Mouse (Mus musculus) ovary, postnatal 36 days (tissue): Measurements from ENCODE around the gene Xndc1.

Experiments
- DNase-seq: peaks from one replicate; pipeline ENCODE4 v3.0.0; 2022; ENCODE audit warnings: low spot score, mixed read lengths

The Xndc1 gene

DNA sequence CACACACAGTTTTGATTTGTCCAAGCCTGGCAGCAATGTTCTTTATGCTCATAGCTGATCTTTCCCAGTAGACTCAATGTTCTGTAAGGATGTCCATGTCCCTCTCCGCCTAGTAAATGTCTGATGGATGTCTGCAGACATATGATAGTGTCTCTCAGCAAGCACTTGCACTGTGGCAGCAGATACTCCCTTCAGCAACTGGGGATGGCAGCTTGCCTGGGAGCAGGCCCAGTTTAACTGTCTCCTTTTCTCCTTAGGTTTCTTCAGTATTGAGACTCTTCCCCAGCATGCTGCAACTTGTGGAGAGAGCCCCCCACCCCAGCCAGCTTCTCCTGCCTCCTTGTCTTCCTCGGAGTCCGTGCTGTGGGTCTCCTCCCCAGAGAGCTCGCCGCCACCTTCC lies 16.5 kb downstream of the Xndc1 start:
- no peak for DNase-seq

DNA sequence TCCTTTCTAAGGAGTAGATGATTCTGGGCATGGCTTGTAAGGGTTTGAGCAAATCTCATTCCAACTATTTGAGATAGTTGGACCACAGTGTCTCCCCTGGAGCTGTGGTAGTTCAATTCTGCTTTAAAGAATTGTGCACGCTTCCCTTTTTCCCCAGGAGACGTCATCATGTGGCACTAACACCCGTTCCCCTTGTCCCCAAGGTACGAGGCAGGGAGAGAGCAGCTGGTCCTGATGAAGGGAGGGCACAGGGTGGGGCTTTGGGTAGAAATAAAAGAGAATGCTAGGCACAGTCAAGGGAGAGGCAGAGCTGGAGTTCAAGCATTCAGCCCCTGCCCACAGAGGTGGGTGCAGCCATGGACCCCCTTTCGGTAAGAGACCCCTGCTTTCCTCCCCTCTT lies 17.5 kb downstream of the Xndc1 start, which contains the start of gene Trpc2:
Gene Trpc2, plus strand, starts transcription at position 301 of the 400 bp plus-strand sequence.
- no peak for DNase-seq

GRCm38 (mm10) chr7:102084041-102084696 lies 18.9 kb downstream of the Xndc1 start:
- DNase-seq: no peak

GRCm38 (mm10) chr7:102087336-102087735 lies 22.0 kb downstream of the Xndc1 start:
- DNase-seq: no peak

GRCm38 (mm10) chr7:102099760-102100661 lies 34.7 kb downstream of the Xndc1 start:
- DNase-seq: no peak

DNA sequence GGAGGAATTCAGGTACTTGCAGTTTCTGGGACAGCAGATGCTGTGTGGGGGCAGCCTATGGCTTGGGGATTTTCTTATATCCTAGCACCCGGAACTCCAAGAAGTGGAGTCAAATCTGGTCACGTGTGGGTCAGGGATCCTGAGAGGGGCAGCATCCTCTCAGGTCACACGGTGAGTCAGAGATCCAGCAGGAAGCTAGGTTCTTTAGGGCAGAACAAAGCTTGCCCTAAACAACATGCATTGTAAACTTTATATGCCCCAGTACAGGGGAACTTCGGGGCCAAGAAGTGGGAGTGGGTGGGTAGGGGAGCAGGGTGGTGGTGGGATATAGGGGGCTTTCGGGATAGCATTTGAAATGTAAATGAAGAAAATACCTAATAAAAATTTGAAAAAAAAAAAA lies 35.6 kb downstream of the Xndc1 start:
- no peak for DNase-seq

DNA sequence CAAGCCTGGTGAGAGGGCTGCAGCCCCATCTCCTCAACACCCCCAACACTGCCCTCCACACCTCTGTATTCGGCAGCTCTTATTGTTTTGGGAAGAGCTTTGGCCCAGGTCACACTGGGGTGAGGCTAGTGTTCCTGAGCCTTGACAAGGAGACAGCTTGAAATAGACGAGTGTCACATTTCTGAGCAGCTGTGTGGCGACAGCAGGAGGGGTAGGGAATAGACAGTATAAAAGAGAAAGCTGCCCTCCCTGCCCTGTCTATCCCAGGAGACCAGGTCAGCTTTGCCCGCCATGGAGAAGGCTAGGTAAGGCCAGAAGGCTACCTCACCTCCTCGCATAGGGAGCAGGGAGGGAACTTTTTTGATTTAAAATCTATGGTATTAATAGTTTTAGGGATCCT lies 36.2 kb downstream of the Xndc1 start, which contains the start of gene Art1:
Gene Art1, plus strand, starts transcription at position 257 of the 400 bp plus-strand sequence.
- no peak for DNase-seq

- DNase-seq: no peak
Observed at GRCm38 (mm10) chr7:102102241-102102640, 36.9 kb downstream of the Xndc1 start.

DNA sequence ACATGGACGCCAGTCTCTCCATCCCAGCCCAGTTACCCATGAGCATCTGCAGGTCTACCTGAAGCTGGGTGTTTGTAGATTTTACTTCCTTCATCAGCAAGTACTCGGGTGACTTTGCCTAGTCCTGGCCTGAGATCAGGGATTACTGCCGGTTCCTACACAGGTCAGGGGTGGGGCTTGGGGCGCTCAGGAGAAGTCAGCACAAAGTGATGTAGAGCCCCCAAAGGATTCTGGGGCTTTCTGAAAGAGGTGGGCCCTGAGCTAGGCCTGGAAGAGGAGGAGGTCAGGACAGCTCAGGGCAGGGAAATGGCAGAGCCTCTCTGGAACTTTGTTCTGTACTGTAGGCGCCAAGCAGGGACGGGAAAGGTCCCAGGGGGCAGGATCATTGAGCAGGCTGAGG lies 37.4 kb downstream of the Xndc1 start:
- no peak for DNase-seq

- DNase-seq: no peak
Observed at GRCm38 (mm10) chr7:102103555-102103954, 38.2 kb downstream of the Xndc1 start.

GRCm38 (mm10) chr7:102104126-102104525 lies 38.8 kb downstream of the Xndc1 start:
- no peak for DNase-seq

DNA sequence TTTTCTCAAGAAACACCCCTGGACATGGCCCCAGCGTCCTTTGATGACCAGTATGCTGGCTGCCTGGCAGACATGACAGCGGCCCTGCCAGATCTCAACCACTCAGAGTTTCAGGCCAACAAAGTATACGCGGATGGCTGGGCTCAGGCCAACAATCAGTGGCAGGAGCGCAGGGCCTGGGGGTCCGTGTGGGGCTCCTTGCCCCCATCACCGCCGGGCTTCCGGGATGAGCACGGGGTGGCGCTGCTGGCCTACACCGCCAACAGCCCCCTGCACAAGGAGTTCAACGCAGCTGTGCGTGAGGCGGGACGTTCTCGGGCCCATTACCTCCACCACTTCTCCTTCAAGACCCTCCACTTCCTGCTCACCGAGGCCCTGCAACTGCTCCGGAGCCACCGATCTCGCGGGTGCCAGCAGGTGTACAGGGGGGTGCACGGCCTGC lies 41.4 kb downstream of the Xndc1 start:
- DNase-seq: peak; percentile 27

- no peak for DNase-seq
Observed at GRCm38 (mm10) chr7:102108206-102108605, 42.9 kb downstream of the Xndc1 start.

DNA sequence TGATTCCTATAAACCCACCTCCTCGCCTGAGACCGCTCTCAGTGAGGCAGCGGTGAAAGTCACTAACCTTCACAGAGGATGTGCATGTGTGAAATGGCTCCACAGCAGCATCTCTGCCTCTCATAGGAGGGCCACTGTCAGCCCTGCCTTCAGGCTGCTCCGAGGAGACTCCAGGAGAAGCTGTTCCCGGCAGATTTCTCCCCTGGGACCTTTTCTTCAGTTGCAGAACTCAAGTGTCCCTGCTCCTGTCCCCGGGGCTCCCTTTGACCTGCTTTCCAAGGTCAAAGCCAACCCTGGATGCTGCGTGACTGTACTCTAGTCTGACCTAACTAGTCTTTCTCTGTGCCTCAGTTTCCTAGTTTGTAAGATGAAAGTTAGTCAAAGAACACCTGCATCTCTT lies 43.9 kb downstream of the Xndc1 start, which contains the start of gene Art5:
Gene Art5, minus strand, starts transcription at position 319 of the 400 bp plus-strand sequence.
- DNase-seq: no peak

DNA sequence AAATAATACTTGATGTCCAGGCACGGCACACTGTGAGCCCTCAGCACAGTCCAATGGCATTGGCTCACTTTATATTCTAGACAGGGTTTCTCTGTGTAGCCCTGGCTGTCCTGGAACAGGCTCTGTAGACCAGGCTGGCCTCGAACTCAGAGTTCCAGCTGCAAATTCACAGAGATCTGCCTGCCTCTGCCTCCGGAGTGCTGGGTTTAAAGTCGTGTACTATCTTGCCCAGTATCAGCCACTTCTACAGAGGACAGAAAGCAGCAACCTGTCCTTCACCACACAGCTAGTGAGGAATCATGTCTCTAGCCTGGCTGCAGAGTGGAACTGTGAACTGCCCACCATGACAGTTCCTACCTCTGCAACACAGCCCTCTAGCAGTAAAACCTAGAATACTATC lies 44.4 kb downstream of the Xndc1 start:
- DNase-seq: no peak

DNA sequence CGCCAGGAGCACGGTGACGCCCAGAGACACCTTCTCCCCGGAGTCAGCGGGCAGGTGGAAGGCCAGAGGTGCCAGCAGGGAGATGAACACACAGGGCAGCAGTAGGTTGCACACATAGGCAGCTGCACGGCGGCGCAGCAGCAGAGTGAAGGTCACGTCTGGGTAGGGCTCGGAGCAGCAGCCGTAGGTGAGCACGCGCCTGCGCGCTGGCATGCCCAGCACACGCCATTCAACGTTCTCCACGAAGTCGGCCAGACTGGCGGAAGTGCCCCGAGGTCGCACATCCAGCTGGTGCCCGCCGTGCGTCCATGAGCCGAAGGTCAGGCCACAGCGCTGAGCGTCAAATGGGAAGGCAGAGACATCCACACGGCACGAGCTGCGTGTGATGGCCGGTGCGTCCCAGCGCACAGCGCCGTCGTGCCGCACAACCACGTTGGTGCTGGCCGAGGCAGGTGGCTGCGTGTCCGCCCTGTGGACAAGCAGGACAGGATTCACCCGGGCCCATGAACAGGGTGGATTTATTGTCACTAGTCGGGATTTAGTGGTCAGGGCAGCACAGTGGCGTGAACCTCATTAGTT lies 47.9 kb downstream of the Xndc1 start:
- DNase-seq: no peak

GRCm38 (mm10) chr7:102116579-102117331 lies 51.4 kb downstream of the Xndc1 start, which contains the start of gene Chrna10:
TSS of gene Chrna10 (minus strand) at chr7:102116828.
- DNase-seq: no peak

GRCm38 (mm10) chr7:102117382-102117781 lies 52.1 kb downstream of the Xndc1 start:
- no peak for DNase-seq

DNA sequence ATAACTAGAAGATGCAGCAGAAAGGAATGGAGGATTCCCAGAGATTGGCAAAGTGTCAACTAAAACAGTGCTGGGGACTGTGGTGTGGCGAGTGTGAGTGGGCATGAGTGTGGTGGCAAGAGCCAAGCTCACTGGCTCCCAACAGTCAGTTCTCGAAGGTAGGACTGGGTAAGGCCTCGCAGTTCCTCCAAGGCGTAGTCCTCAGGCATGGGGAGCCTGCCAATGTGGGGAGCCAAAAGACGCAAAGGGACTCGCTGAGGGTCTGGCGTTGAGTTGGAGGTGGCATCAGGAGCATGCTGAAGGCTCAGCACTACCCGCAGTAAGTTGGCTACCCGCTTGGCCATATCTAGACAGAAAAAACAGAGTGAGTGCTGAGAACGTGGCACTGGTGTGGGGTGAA lies 55.0 kb downstream of the Xndc1 start:
- DNase-seq: no peak

DNA sequence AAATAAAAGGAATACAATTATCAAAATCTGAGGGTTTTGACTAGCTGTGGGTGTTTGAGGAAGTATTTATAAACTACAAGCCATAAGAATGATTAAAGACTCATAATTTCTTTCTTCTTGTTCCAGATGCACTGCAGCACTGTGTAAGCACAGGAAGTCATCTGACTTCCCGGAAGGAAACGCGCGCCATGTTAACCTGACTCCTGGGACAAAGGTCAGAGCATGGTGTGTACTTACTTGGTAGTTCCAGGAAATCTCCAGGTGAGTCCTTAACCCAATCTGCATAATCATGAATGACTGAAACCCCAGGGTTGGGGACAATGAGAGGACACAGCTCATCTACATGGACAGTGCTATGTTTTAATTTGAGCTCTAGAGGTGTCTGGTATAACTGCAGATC lies 67.1 kb downstream of the Xndc1 start:
- DNase-seq: no peak
